Mouse (Mus musculus) bone marrow, adult 2 months (tissue): ENCODE data around the gene Rps3a1.

Experiments used
- CTCF ChIP-seq: fragments of 200-500 bp; IDR thresholded peaks from 2 replicates; pipeline ENCODE4 v1.5.1; 2011; ENCODE audit warnings: low read length, control low read depth; ENCODE audit not compliant: control insufficient read depth, insufficient read depth
- POLR2A ChIP-seq: fragments of 200-500 bp; IDR thresholded peaks from 2 replicates; pipeline ENCODE4 v1.6.1; 2011; ENCODE audit warnings: low read depth, mild to moderate bottlenecking, control low read depth, low read length, borderline replicate concordance; ENCODE audit not compliant: control insufficient read depth

DNA sequence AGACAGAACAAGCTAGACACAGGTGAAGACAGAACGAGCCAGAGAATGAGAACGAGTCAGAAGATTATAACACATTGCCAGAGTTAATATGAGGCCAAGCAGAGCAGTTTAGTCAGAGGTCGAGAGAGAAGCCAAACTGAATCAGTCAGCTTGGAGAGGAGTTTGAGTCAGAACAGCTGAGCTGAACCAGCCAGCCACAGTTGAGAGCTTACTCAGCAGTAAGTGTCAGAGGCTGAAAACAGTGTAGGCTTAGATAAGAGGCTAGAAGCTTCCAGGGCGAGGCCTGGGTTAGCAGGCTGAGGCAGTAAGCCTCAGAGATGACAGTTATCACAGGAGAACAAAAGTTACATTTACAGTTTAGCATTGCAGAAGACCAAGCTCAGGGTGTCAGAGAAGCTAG is 33.9 kb downstream of the Rps3a1 start:
- TF ChIP-seq CTCF (no peak), POLR2A (no peak)
